Mouse (Mus musculus) embryonic fibroblast, embryonic 13.5 days (primary cell): ENCODE measurements around the gene Bgn. TPM values are rescaled to one million over a fixed set of nuclear protein-coding genes. Genes with fewer than 3 reads are reported as not detected.
A peak's percentile ranks its signal among the peaks of the same experiment; 100 is the strongest.

ENCODE experiments used
- H3K27ac ChIP-seq: 2 replicates; pipeline ENCODE4 v1.5.1; 2012; ENCODE audit warnings: low read length, control low read depth, inconsistent platforms; ENCODE audit not compliant: insufficient read depth
- H3K4me1 ChIP-seq: 2 replicates; pipeline ENCODE4 v1.6.1; 2011; ENCODE audit warnings: low read length; ENCODE audit not compliant: control insufficient read depth, insufficient read depth
- H3K4me3 ChIP-seq: 2 replicates; pipeline ENCODE4 v1.5.1; 2011; ENCODE audit warnings: mild to moderate bottlenecking, control low read depth, low read length; ENCODE audit not compliant: insufficient read depth
- CTCF ChIP-seq: IDR thresholded peaks from 2 replicates; pipeline ENCODE4 v1.5.1; 2011; ENCODE audit warnings: mild to moderate bottlenecking, control low read depth, low read length, moderate library complexity, borderline replicate concordance; ENCODE audit not compliant: insufficient read depth
- POLR2A ChIP-seq: IDR thresholded peaks from 2 replicates; pipeline ENCODE4 v1.6.1; 2011; ENCODE audit warnings: low read depth, mild to moderate bottlenecking, control low read depth, low read length, moderate library complexity
- polyA plus RNA-seq: library from polyadenylated mRNA; stranded (reverse); fragments of >200 nt; gene quantifications from 2 replicates; pipeline ENCODE4 v1.2.4, GENCODE M21; 2011; ENCODE audit warnings: low read depth; ENCODE audit not compliant: missing spikeins, insufficient read length

The Bgn gene
- 6,335 and 6,763 TPM in 2 replicates for polyA plus RNA-seq

DNA sequence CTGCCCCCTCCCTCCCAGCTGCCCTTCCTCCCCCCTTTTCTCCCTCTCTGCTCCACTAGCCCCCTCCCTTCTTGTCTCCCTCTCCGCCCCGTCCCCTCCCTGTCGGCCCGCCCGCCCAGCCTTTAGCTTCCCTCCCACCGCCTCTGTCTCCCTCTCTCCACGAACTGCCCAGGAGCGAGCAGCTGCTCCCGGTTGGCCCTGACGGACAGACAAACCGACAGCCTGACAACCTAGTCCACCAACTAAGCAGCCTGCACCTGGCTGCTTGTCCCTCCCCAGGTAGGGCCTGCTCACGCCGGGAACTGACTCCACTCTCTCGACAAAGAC lies at the start of gene Bgn:
TSS of gene Bgn (plus strand) at position 119 of the 327 bp plus-strand sequence.
- H3K4me1 ChIP-seq = peaks cover 14% of the 10 kb centered on the region
- peak within 1 kb of the TSS; percentile 89 for H3K27ac ChIP-seq
- H3K4me3 ChIP-seq = peak within 1 kb of the TSS; percentile 69
- no peak for TF ChIP-seq POLR2A
- no peak for TF ChIP-seq CTCF

DNA sequence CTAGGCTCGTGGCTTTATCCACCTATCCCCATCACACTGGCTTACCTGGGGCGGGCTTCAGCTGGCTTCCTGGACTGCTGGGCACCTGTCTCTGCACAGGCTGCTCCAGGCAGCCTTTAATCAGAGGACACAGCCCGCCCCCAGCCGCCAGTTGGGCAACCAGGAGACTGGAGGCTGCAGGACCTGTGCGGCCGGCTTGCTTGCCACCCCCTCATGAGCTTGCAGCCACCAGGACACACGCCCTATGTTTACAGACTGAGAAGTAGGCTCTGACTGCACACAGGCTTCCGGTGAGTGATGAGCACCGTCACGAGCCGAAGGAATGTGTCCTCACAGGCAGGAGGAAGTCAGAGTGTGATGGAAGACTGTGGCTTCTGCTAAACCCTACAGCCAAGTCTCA lies 48.1 kb upstream of the Bgn start, which contains the start of gene Trex2:
TSS of gene Trex2 (minus strand) at position 93 of the 400 bp plus-strand sequence.
- H3K27ac ChIP-seq = no peak within 1 kb of the TSS
- no peaks in the 10 kb centered on the region for H3K4me1 ChIP-seq
- no peak within 1 kb of the TSS for H3K4me3 ChIP-seq
- TF ChIP-seq CTCF (no peak), POLR2A (no peak)

DNA sequence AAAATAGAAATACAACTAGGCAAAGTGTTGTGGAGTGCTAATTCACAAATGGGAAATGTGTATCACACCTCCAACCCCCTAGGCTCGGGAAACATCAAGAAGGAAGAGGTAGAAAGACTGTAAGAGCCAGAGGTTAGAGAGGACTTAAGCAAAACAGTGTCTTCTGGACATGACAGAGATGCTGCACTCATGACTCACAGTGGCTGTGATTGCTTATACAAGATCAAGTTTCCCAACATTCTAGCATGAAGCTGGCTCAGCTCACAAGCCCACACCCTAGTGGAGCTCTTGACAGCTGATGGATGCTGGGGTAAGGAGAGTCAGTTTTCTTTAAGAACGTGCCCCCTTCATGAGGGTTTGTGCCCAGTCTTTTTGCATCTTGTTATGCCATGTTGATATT lies 42.0 kb upstream of the Bgn start:
- Histone ChIP-seq H3K4me1 (peaks cover 2% of the 10 kb centered on the region; the same call in 1 of the 2 replicates), H3K27ac (peak overlapping the region; percentile 61), H3K4me3 (no peak overlapping the region)
- TF ChIP-seq CTCF (no peak), POLR2A (no peak)

GRCm38 (mm10) chrX:73451949-73452348 lies 31.5 kb upstream of the Bgn start:
- Histone ChIP-seq H3K27ac (no peak overlapping the region), H3K4me3 (no peak overlapping the region), H3K4me1 (no peaks in the 10 kb centered on the region)
- TF ChIP-seq POLR2A = no peak
- TF ChIP-seq CTCF = peak; percentile 80; the same call in 1 of the 2 replicates

- Histone ChIP-seq H3K4me1 (peaks cover 4% of the 10 kb centered on the region; the same call in 1 of the 2 replicates), H3K4me3 (peak within 1 kb of the TSS; percentile 77), H3K27ac (peak within 1 kb of the TSS; percentile 65)
- TF ChIP-seq POLR2A (peak; percentile 37), CTCF (peak; percentile 41; the same call in 1 of the 2 replicates)
Measured at GRCm38 (mm10) chrX:73458877-73459392, 24.5 kb upstream of the Bgn start, which contains the start of gene Haus7. Haus7 (minus strand) TSS chrX:73459044.

GRCm38 (mm10) chrX:73460792-73461191 lies 22.6 kb upstream of the Bgn start:
- TF ChIP-seq CTCF (no peak), POLR2A (no peak)
- Histone ChIP-seq H3K4me1 (peaks cover 10% of the 10 kb centered on the region), H3K27ac (peak overlapping the region; percentile 86), H3K4me3 (no peak overlapping the region)

DNA sequence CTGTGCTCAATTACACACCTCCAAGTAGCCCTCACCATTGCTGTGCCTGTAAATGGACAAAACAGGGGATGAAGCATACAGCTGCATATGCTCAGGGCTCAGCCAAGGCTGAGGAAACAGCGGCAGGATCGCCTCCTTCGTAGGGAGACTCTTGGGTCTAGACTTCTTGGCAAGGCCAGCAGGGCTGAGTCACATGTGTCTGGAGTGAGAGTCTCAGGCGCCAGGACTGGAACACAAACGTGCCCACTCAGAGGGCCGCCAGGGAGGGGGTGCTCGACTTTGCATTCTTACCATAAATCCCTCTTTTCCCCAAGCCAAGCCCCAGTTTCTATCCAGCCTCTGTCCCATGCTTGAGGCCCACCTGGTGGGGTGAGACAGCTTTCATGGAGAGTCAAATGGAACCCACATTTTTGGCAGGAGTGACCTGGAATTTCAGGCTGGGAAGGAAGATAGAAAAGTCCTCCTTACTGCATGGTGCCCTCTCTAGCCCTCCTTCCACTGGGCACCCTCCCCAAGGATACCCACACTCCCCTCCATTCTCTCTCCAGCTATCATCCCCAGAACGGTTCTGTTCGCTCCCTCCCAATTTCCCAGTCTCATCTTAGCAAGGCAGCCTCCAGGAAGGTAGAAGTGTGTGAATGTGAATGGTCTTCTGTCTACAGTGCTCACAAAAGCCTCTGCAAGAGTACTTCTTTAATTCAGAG lies 17.8 kb upstream of the Bgn start:
- Histone ChIP-seq H3K4me1 (peaks cover 32% of the 10 kb centered on the region), H3K27ac (peak overlapping the region; percentile 99), H3K4me3 (no peak overlapping the region)
- TF ChIP-seq POLR2A (no peak), CTCF (no peak)

- H3K4me1 ChIP-seq = peaks cover 29% of the 10 kb centered on the region
- no peak overlapping the region for H3K4me3 ChIP-seq
- TF ChIP-seq POLR2A = no peak
- TF ChIP-seq CTCF = no peak
- H3K27ac ChIP-seq = peak overlapping the region; percentile 100
Measured at GRCm38 (mm10) chrX:73467446-73468241, 15.8 kb upstream of the Bgn start.

- no peak for TF ChIP-seq CTCF
- no peak for TF ChIP-seq POLR2A
- Histone ChIP-seq H3K27ac (peak overlapping the region; percentile 100), H3K4me1 (peaks cover 29% of the 10 kb centered on the region), H3K4me3 (no peak overlapping the region)
Measured at GRCm38 (mm10) chrX:73468330-73468729, 15.1 kb upstream of the Bgn start.
